Mouse (Mus musculus) granulocyte monocyte progenitor cell, adult 5-6 weeks (primary cell): ENCODE results near the gene Hspb2. TPM values are rescaled to one million over a fixed set of nuclear protein-coding genes. Genes with fewer than 3 reads are reported as not detected.

ENCODE experiments used
- ATAC-seq: replicated peaks from 2 replicates; pipeline ENCODE4 v1.8.0; 2016; ENCODE audit warnings: mild to moderate bottlenecking, moderate TSS enrichment, inconsistent platforms; ENCODE audit not compliant: poor library complexity, severe bottlenecking
- total RNA-seq, 2 experiments: library from RNA; stranded (forward) in 1 of 2; stranded (reverse) in 1 of 2; fragments of 200-712, 200-1000 nt in 1 of 2; fragments of >200 nt in 1 of 2; fragmentation: Nextera tagmentation in 1 of 2; gene quantifications; 2 replicates each; pipeline ENCODE4 v1.2.3; 2014 to 2017

The Hspb2 gene
- not detected in 2 replicates for total RNA-seq (2014; fragmentation: Nextera tagmentation)
- total RNA-seq (2017): not detected in 2 replicates

GRCm38 (mm10) chr9:50752054-50752602 is at the start of gene Hspb2:
Gene Hspb2, minus strand, starts transcription at chr9:50752354.
- no peak for ATAC-seq

DNA sequence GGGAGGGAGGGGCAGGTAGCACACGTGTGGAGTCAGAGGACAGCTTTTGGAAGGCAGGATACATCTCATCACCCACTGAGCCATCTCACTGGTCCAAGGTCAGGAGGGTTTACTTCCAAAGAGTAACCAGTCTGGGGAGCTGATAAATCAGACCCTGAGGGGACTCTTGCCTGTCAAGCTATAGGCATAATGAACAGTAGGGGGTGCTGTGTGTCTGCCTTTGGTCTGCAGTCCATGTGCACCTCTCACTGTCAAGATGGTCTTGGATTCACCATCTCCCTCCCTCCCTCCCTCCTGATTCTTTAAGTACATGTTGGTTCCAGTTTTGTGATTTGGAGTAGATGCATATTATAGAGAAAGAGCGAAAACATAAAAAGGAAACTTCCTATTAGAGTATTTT is 48.8 kb upstream of the Hspb2 start:
- peak; percentile 75 for ATAC-seq

- ATAC-seq: peak; percentile 93
These were observed 46.2 kb upstream of the Hspb2 start for GRCm38 (mm10) chr9:50798368-50798767.

DNA sequence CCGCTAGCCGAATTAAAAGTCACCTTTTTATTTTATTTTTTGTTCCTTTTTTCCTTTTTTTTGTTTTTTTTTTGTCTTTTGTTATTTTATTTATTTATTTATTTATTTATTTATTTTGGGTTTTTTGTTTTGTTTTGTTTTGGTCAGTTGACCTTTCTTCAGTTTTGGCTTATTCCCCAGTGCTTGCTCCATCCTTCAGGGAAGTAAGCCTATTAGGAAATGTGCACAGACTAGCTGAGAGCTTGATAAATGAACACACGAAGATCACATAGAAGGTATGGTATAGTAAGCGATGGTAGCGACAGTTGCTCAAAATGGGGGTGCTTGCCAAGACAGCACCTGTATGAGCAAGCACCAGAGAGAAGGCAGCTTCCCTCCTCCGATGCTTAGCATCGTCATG is 45.5 kb upstream of the Hspb2 start:
- no peak for ATAC-seq

DNA sequence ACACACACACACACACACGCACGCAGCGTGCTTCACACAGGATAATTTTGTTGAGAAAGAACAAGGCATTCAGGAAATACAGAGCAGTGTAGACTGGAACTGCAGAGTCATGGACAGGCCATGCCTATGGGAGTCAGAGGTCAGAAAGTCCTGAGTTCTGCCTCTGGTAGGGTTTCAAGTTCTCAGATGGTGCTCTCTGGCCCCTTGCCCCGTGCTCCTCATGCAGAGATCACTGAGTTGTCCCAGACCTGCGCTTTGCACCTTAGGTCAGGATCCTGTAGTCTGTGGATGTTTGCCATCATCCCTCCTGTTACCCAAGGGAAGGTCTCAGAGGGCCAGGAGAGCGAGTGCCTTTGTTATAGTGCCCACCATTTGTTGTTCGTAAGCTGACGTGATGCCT is 44.6 kb upstream of the Hspb2 start:
- ATAC-seq: no peak

DNA sequence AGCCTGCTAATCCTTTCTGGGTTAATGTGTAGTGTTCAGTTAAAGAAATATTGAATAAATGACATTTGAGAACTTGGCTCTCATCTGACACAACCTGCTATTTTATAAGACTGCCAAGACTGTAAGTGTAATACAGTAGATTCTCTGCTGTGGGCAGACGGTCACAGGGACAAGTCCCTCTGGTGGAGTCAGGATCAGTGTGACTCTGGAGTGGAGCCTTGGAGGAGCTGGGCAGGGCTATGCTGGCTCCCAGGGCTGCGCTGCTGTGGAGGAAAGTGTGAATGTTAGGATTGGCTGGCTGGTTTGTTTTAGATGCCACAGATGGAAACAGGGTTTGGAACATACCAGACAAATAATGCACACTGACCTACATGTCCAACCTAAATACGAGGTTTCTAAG is 43.1 kb upstream of the Hspb2 start:
- ATAC-seq: no peak

DNA sequence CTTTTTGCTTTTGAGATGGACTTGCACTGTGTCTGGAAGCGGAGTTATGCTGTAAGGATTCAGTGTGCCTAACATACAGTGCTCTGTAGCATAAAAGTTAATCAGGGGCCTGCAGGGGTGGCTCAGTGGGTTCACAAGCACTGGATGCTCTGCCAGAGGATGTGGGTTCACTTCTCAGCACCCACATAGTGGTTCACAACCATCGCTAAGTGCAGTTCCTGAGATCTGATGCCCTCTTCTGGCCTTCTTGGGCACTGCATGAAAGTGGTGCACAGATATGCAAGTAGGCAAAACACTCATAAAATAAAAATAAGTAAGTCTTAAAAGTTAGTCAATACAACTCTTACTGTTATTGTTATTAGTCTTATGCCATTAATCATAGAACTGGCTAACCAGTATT is 30.0 kb upstream of the Hspb2 start:
- peak; percentile 82 for ATAC-seq

DNA sequence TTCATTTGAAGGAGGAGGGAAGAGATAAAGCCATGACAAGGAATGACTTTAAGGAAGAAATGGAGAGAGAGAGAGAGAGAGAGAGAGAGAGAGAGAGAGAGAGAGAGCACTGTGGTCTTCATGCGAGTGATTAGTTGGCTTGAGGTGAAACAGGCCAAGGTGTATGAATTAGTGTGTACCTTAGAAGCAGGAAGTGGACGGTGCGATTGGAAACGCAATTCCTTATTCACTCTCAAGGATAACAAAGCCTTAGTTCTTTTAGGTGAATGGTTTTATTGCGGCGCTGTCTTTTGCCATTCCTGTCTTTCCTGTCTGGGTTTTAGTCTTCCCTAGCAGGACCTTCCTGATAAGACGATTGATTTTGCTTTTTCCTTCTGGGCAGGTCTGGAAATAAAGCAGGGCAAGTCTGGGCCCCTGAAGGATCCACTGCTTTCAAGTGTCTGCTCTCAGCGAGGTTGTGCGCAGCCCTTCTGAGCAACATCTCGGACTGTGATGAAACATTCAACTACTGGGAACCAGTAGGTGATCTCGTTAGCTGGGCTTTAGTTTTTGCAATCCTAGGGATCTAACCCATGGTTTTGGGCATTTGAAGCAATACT is 24.1 kb upstream of the Hspb2 start:
- no peak for ATAC-seq

- no peak for ATAC-seq
These were observed 23.5 kb upstream of the Hspb2 start for GRCm38 (mm10) chr9:50775662-50776126.

DNA sequence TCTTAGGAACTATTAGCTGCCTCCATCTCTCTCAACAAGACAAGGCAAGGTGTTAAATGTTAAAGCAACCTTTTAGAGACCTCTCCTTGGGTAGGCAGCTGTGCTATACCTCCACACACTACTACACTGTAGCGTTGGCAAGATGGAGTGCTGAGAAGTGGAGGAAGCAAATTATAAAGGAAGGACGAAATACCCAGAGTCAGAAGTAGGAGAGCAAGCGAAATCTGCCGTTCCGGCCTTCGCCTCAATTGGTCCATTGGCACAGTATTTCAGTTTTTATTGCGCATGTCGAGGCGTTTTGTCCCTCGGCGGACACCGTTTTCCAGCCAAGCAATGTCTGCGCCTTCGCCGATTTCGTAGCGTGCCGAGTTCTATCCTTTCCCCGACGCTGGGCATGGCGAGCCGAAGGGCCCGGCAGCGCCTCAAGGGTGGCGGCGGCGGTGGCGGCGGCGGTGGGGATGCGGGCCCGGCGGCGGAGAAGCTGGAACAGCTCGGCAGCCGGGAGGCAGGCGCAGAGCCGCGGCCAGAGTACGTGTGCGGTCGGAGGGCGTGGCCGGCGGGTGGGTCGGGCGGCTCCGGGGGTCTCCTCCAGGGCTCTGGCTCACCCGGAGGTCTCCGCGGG is 22.9 kb upstream of the Hspb2 start, which contains the start of the genes Alg9 and 1110032A03Rik:
TSS of gene Alg9 (plus strand) at position 29 of the 622 bp plus-strand sequence.
TSS of gene 1110032A03Rik (minus strand) at position 530 of the 622 bp plus-strand sequence.
- peak; percentile 68 for ATAC-seq

- peak; percentile 83 for ATAC-seq
These were observed 21.9 kb upstream of the Hspb2 start for GRCm38 (mm10) chr9:50774026-50774462.

DNA sequence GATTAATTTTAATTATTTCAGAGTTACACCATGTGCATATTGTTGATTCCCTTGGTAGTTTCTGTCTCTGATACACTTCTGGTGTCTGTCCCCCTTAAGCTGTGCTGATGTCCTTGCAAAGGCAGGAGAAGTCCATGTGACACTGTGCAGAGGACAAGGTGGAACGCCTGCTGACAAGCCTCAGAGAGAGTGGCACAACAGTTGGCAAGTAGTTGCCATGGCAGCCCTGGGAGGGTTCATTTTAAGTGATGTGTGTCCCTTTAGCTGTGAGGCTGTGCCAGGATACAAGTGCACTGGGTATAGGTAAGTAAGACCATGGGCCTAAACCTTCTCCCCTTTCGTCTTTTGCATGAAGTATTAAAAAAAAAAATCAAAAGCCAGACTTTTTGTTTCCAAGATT is 17.9 kb upstream of the Hspb2 start:
- ATAC-seq: no peak

DNA sequence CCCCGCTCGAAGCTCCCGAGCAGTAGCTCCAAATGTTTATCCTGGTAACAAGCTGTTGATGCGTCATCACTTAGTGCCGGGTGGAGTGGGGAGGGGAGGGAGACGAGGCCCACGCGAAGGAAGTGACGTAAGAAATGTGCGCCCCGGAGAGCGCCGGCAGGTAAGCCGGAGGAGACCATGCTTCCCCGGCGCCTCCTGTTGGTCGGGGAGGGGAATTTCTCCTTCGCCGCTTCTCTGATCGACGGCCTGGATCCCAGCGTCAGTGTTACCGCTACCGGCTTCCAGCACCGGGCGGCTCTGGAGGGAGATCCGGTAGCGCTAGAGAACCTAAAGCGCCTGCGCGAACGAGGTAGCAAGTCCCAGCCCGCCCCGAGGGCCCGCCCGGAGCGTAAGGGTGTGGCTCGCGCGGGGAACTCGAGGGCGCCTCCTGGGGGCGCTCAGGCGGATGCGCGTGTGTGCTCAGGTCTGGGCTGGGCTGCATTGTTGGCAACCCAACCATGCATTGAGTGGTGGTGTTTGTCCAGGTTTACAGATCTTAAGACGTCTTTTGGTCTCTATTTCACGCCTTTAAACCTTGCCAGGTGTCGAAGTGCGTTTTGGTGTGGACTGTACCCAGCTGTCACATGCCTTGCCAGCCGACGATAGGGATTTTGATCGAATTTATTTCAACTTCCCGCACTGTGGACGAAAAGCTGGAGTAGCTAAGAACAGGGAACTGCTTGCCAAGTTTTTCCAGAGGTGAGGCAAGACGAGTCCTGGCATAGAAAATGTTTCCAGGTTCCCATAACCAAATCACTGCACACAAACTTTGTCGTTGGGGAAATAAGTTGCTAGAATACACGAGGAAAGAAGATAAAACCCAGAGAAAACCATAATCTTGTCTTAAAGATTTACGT is 16.2 kb upstream of the Hspb2 start, which contains the start of gene Fdxacb1:
TSS of gene Fdxacb1 (plus strand) at position 130 of the 896 bp plus-strand sequence.
- peak; percentile 97 for ATAC-seq

DNA sequence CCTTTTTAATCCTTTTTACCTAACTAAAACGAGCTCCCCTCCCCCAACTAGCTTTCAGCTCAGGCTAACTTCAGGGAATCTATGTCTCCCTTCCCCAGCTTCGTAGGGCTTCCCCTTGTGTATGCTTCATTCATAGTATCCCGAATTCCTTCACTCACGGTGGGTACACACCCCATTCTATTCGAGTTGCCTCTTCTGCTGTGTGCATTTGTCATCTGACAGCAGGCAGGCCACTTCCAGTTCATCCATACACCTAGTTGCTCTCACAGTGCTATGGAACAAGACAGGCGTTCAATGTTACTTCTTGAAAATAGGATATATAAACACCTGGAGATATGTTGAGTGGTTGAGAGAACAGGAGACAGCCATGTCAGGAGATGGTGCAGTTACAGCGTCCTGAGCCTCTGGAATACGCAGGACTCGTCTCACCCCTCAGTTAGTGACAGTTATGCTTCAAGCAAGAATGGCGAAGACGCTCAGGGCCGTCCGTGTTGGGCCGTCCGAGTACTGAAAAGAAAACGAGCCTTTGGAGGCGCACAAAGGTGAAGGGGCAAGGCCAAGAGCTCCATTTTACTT is 15.5 kb upstream of the Hspb2 start:
- 0 out of 2 replicates have a peak, but pooled peaks have one; percentile 8 for ATAC-seq

DNA sequence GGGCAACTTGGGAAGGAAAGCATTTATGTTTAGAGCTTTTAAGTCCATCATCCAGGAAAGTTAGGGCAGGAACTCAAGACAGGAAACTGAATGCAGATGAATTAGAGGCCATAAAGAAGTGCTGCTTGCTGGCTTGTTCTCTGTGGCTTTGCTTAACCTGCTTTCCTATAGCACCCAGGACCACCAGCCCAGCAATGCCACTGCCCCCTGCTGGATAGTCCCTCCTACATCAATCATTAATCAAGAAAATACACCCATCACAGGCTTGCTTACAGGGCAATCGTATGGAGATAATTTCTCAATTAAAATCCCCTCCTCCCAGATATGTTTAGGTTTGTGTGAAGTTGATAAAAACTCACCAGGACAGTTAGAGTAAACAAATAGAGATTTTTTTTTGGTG is 11.2 kb upstream of the Hspb2 start:
- ATAC-seq: no peak

DNA sequence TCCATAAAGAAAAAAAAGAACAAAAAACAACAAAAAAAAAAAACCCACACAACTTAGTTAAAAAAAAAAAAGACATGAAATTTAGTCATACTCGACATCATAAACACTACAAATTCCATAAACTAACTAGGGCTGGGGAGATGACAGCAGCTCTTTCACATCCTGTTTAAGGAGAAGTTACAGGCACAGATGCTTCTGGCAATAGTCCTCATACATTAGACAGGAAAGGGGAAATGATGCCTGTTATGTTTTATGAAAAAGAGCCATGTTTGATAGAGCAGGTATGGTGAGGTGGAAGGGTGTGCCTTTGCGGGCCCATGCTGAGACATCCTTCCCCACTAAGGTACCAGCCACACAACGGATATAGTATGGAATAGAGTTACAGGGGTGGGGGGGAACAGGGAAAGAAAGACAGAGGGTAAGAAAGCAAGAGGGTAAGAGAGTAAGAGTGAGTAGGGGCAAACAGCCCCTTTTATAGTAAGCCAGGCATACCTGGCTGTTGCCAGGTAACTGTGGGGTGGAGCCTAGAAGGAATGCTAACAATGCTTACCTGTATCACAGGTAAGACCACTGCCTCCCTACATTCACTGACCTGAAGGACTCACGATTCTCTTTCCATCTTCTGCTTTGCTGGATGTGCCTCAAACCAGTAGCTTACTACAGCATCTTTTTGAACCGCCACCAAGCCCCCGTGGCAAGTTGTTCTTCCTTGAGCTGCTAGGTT is 9.5 kb upstream of the Hspb2 start:
- ATAC-seq: peak; percentile 96

GRCm38 (mm10) chr9:50756711-50757110 is 4.6 kb upstream of the Hspb2 start:
- no peak for ATAC-seq

DNA sequence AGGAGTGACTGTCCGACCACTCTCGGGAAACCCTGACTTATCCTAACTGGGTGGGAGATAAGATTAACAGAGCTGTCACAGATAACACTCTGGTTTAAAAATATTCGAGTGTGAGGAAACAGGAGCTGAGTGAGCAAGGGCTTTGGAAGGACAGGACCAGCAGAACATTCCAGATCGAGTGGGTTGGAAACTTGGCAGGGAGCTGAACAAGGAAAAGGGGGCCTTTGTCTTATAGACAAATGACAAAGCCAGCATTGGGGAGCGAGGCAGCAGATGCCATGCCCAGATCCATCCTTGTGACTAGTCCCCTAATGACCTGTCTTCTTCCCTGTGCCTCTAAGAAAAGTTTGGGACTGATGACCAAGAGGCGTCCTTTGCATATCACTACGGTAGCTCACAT is 1.8 kb upstream of the Hspb2 start:
- ATAC-seq: no peak

GRCm38 (mm10) chr9:50752784-50753615 is 846 bp upstream of the Hspb2 start:
- no peak for ATAC-seq
